Mouse (Mus musculus): ENCODE data around the gene Gm49673. TPM values are rescaled to one million over a fixed set of nuclear protein-coding genes. Genes with fewer than 3 reads are reported as not detected.
"Not testable (repeated sequence)": the region's sequence is repeated elsewhere in the genome, so short reads cannot be mapped to it uniquely, and the experiment has no call there.

Gm49673 gene
- polyA plus RNA-seq, 1 experiment from 2014 or later, result 0.28 TPM

DNA sequence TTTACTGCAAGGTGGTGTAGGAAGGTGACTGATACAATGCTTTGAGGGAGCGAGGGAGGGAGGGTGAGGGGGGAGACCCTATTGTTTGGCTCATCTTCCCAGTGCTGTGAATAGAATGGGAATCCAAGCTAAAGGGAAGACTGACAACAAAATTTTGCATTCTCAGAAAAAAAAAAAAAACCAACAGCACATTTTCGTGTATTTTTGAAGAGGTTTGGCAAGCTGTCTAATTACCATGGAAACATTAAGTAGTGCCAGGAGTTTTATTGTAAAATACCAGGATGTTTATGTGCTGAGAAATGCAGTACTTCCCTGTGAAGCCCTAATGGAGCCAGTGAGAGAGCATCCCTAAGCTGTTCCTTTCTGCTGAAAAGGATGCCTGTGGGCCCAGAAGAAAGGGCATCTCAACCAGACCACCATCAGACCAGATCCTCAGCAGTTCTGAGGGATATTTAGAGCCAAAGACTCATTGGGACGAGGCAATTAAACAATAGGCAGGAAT is 90.9 kb downstream of the Gm49673 start:
- H3K36me3 ChIP-seq; H3K27me3 ChIP-seq; H3K4me3 ChIP-seq; H3K27ac ChIP-seq (replicated peaks); H3K9ac ChIP-seq; H3K4me2 ChIP-seq; H3K4me1 ChIP-seq (replicated peaks); H3K9me3 ChIP-seq; ATAC-seq (ENCODE audit: low read depth): not testable (repeated sequence)
- WGBS, result 26% methylated on average over 2 of the region's 3 CpGs

DNA sequence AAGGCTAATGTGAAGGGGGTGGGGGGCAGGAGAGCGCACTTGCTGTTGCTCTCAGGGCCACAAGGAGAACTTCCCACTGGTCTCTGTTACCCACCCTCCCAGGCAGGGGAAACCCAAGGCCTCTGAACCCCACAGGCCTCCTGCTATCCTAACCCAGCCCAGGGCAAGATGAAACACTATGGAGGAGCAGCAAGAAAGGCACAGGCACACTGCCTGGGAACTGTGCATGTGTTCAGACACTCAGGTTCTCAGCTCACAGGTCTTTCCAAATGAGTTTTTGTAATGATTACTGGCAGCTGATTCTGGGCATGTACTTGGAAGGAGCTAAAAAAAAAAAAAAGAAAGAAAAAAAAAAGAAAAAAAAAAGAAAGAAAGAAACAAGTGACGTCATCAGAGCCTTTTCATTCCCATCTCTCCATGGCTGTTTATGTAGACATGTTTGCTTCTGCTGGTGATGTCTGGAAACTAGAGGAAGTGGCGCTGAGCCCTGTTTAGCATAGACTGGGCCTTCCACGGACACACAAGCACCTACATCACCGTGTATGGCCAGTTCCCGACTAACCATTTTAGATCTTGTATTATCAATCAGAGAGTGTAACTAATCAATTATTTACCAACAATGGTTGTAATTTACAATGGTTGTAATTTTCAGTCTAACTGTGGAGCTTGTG is 91.5 kb downstream of the Gm49673 start:
- not testable (repeated sequence) for H3K4me2 ChIP-seq; ATAC-seq (ENCODE audit: low read depth); H3K9ac ChIP-seq; H3K36me3 ChIP-seq; H3K9me3 ChIP-seq; H3K27ac ChIP-seq (replicated peaks); H3K4me1 ChIP-seq (replicated peaks); H3K27me3 ChIP-seq; H3K4me3 ChIP-seq
- WGBS, result 37% methylated on average over 4 of the region's 6 CpGs

DNA sequence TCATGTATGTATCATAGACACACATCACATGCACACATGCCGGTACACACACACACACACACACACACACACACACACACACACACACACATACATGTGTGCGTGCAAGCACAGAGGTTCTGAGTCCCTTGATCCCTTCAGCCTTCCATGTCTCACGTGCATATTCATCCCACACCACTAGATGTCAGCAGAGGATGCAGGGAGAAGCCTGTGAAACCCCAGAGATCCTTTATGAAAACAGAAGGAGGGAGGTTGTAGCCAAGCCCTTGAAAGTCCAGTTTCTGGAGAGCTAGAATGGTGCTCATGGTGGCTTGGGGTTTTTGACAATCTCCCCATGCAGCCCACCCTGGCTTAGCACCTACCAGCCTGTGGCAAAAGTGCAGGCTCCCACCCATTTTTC is 96.3 kb downstream of the Gm49673 start:
- H3K27me3 ChIP-seq; H3K27ac ChIP-seq (replicated peaks); H3K4me3 ChIP-seq; H3K4me1 ChIP-seq (replicated peaks); H3K36me3 ChIP-seq; H3K4me2 ChIP-seq; H3K9ac ChIP-seq; H3K9me3 ChIP-seq: not testable (repeated sequence)
- WGBS, result 33% methylated on average over 3 of the region's 3 CpGs
- peak; percentile 64; the same call in 1 of the 2 replicates for ATAC-seq (ENCODE audit: low read depth)

DNA sequence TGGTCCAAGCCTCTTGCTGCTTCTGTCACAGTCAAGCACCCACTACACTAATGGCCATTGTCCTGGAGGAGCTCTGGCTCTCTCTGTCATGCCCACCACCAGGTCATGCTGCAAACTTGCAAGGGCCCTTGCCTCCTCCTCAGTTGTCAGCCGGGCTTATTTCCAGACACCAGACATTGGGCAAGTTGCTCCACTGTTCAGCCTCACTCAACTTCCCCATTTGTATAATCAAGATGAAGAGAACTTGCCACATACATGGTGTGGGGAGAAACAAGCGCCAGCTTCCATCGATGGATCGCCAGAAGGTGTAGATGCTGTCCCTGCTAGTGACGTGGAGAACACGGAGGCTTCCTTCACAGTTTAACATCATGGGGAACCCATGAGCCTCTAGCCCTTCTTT is 97.4 kb downstream of the Gm49673 start:
- not testable (repeated sequence) for H3K36me3 ChIP-seq; H3K4me1 ChIP-seq (replicated peaks); H3K9ac ChIP-seq; H3K27ac ChIP-seq (replicated peaks); H3K9me3 ChIP-seq; ATAC-seq (ENCODE audit: low read depth); H3K4me3 ChIP-seq; H3K4me2 ChIP-seq; H3K27me3 ChIP-seq
- WGBS, result 85% methylated on average over 5 of the region's 6 CpGs

DNA sequence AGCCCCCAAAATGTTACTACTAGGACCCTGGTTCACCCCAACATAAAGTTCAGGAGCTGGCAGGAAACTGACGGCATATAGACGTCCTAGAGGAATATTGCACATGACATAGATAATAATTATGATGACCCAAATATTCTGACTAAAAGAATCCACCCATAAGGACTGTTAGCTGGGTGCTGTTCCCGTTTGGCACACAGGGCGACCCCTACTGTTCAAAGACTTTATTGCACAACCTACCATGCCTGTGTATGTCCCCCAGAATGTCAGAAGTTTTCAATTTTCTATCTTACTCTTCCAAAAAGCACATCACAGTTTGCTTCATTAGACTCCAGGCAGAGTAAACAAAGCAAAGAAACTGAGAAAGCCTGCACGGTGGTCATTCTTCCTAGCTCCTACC is 101.4 kb downstream of the Gm49673 start:
- H3K9me3 ChIP-seq; ATAC-seq (ENCODE audit: low read depth); H3K4me2 ChIP-seq; H3K27me3 ChIP-seq; H3K4me1 ChIP-seq (replicated peaks); H3K9ac ChIP-seq; H3K4me3 ChIP-seq; H3K36me3 ChIP-seq; H3K27ac ChIP-seq (replicated peaks): not testable (repeated sequence)
- WGBS, result 6% methylated on average over 2 of the region's 5 CpGs

DNA sequence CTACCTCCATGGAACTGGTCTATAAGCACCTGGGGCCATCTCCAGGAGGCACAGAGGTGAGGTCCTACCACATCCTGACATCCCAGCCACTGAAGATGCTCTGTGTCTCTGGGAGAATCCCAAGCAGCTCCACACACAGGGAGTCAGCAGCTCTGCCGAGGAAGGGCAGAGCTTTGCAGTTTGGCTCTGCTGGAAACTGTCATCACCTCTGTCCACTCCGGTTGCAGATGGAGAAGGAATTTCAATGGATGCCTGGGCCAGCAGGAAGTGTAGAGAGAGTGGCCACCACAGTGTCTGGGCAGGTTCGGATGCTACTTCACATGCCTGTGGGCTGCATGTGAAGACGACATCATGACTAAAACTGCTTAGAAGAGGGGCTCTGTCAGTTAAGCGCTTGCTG is 106.4 kb downstream of the Gm49673 start:
- H3K4me3 ChIP-seq; H3K4me1 ChIP-seq (replicated peaks); H3K9ac ChIP-seq; H3K9me3 ChIP-seq; ATAC-seq (ENCODE audit: low read depth); H3K36me3 ChIP-seq; H3K27me3 ChIP-seq; H3K27ac ChIP-seq (replicated peaks); H3K4me2 ChIP-seq: not testable (repeated sequence)
- WGBS, result no CpG with 5 or more reads among the region's 5 CpGs

DNA sequence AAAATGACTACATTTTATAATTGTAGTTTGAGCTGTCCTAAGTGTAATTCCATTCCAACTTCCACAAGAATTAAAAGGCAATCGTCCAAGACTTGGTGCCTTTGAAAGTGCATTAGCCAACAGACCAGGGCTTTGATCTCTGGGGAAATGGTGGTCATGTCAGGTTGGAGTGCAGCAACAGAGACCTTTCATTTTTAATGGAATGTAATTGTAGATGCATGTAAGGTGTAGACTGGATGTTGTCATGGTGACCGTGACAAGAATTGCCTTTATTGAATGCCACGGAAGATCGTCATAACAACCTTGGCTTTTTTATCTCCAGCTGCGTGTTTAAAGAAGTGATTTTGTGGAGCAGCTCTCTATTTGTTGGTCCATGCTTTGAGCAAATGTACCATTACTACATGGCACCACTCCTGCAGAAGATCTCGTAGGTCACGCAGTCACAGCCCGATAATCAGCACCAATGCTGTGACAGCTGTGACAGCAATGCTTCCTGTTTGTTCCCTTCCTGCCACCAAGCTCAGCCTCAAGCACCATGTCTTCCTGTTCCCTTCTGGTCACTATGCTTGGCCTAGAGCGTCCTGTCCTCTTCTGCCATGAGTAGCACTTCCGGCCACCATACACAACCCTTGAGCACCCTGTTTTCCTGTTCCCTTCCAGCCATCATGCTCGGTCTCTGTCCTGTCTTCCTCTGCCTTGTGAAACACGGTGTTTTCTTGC is 107.5 kb downstream of the Gm49673 start:
- not testable (repeated sequence) for H3K27me3 ChIP-seq; H3K4me2 ChIP-seq; H3K4me1 ChIP-seq (replicated peaks); H3K9me3 ChIP-seq; ATAC-seq (ENCODE audit: low read depth); H3K9ac ChIP-seq; H3K27ac ChIP-seq (replicated peaks); H3K4me3 ChIP-seq; H3K36me3 ChIP-seq
- WGBS, result no CpG with 5 or more reads among the region's 12 CpGs

DNA sequence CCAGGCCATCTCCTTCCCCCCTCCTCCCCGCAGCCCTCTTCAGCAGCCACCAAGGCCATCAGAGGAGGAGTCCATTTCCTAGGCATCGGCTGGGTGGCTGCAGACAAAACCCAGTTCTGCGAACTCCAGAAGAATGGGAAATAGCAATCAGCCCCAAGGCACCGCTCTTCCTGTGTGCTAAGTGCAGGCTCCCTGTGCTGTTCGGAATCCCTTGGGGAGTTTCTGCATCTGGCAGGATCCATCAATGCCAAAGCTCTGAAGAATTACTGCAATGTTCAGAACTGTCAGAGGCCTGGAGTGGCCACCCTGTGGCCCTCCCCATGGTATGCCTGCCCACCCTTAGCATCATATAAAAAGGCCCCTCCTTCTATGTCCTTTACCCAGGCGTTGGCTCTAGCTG is 110.6 kb downstream of the Gm49673 start:
- H3K4me2 ChIP-seq; H3K4me1 ChIP-seq (replicated peaks): not testable (repeated sequence)

More for the DNA sequence above, 110.6 kb downstream of the Gm49673 start:
- WGBS, result 51% methylated on average over 5 of the region's 6 CpGs
- H3K27me3 ChIP-seq; H3K36me3 ChIP-seq; H3K9ac ChIP-seq; H3K4me3 ChIP-seq; ATAC-seq (ENCODE audit: low read depth); H3K27ac ChIP-seq (replicated peaks); H3K9me3 ChIP-seq: not testable (repeated sequence)

Other genes with a start within 250 kb of the Gm49673 start
- 0.36 and 0.43 TPM in 2 replicates for gene Tagap, start 221.8 kb downstream of the Gm49673 start, polyA plus RNA-seq (2015; fragmentation: Nextera tagmentation; extraction: Ambion mirVana)
- 67.3 and 93.0 TPM in 2 replicates for gene Rsph3a, start 202.2 kb downstream of the Gm49673 start, polyA plus RNA-seq (2015; fragmentation: Nextera tagmentation; extraction: Ambion mirVana)
- gene Rnaset2a, start 309 bp upstream of the Gm49673 start, polyA plus RNA-seq (2015; fragmentation: Nextera tagmentation; extraction: Ambion mirVana), result 13.1 and 13.7 TPM in 2 replicates
- 28.4 and 30.4 TPM in 2 replicates for gene Fgfr1op, start 17.7 kb upstream of the Gm49673 start, polyA plus RNA-seq (2015; fragmentation: Nextera tagmentation; extraction: Ambion mirVana)
- gene Ccr6, start 88.3 kb upstream of the Gm49673 start, polyA plus RNA-seq (2015; fragmentation: Nextera tagmentation; extraction: Ambion mirVana), result not detected in 2 replicates
- gene Mpc1, start 135.1 kb upstream of the Gm49673 start, polyA plus RNA-seq (2015; fragmentation: Nextera tagmentation; extraction: Ambion mirVana), result 290 and 317 TPM in 2 replicates
- 149 and 165 TPM in 2 replicates for gene Sft2d1, start 163.3 kb upstream of the Gm49673 start, polyA plus RNA-seq (2015; fragmentation: Nextera tagmentation; extraction: Ambion mirVana)
- gene Prr18, start 189.7 kb upstream of the Gm49673 start, polyA plus RNA-seq (2015; fragmentation: Nextera tagmentation; extraction: Ambion mirVana), result 9.8 TPM in 2 replicates
- gene T2, start 208.2 kb upstream of the Gm49673 start, polyA plus RNA-seq (2015; fragmentation: Nextera tagmentation; extraction: Ambion mirVana), result 0.47 and 0.62 TPM in 2 replicates

Measured in neural tube, embryonic 13.5 days (tissue).